Mouse (Mus musculus): ENCODE measurements at regions not wholly inside any gene's neighbourhood (a gene's known extent, or its start where the extent isn't known, plus 50 kb on each side); places are given as distances from the start of the nearest gene placed in this dataset.

DNA sequence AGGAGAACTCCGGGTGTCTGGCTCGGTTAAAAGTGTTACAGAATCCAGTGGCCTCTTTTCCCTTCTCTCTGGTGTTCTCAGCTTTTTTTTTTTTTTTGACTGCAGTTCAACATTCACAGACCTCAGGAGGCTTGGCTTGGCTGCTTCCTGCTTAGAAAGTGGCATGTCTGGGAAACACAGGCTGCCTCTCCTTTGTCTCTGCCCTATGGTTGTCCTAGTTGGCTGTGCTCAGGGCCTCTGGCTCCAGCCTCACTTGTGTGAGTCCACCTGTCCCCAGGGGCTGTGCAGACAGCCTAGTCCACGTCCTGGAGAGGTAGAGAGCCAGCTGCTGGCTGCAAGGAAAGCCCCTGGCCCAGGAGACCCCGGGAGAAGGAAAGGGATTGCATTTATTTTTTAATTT lies 212.3 kb upstream of the Rbfox1 start:
- peak; percentile 54 to 64 for DNase-seq

DNA sequence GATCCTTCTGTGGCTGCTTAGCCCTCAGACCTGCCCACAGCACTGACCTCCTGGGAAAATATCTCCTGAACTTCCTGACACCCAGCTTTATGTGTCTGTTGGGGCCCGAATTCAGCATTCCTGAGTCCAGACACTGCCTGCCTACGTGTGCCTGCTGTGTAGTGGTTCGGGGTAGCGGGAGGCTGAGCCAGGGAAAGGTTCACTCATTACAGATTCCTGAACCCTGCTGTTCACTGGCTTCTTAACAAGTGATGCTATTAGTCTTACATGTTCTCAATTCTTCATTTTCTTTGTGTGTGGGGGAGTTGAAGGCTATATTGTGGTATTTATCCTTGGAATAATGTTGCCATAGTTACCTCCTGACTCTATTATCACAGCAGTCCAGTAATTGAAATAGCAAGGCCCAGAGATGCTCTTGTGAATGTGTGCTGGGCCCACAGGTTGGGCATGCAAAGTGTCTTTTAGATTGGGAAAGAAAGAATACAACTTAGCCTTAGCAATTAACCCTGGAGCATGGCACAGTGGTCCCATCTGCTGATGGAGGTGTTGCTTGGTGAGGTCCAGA lies 216.7 kb upstream of the Rbfox1 start:
- no peak for DNase-seq

DNA sequence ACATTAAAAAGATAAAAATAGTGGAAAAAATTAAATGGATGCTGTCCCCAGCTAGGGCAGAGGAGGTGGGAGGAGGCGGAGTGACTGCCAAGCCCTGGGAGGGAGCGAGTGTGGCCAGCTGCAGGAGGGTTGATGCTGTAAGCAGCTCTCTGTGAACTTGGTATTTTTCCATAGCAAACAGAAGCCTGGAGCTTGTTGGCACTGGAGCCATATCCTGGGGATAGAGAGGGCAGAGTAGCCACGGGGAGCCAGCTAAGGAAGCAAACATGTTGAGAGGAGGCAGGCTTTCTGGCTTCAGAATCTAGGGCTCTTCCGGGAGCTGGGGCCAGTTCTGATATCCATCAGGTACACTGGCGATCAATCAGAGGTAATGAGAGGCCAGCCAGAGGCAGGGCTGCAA lies 223.2 kb upstream of the Rbfox1 start:
- DNase-seq: peak; percentile 49 to 59

DNA sequence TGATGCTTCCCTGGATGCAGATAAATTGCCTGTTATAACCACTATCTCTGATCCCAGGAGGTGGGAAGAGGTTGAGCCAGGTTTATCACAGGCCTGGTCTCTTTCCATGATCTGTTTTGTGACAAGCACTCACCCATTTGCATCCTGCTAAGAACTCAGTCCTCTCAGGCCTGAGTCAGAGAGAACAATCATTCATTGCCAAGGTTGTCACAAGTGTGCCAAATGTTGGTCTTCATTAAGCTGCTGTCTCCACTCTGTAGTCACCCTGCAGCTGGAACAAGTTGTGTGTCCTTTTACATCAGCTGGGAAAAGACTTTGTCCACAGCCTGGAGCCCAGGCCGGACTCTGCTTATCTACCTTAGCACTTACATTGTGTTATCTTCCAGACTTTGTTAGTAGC lies 233.6 kb upstream of the Rbfox1 start:
- DNase-seq: no peak

DNA sequence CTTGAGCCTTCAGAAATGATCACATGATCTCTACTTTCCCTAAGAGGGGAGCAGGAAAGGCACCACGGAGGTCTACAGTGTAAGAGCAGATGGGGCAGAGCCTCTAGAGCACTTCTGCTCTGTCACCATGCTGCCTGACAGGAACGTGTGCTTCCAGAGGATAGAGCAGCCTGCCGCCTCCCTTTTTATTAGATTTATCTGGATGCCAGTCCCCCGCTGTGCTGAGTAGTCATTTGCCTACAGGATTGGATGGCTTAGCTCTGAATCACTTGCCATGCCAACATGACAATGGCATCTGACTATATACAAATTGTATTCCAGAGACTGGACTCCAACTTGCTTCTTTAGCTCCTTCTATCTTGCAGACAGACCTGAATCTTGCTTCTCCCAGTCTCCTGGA lies 234.2 kb upstream of the Rbfox1 start:
- DNase-seq: no peak

DNA sequence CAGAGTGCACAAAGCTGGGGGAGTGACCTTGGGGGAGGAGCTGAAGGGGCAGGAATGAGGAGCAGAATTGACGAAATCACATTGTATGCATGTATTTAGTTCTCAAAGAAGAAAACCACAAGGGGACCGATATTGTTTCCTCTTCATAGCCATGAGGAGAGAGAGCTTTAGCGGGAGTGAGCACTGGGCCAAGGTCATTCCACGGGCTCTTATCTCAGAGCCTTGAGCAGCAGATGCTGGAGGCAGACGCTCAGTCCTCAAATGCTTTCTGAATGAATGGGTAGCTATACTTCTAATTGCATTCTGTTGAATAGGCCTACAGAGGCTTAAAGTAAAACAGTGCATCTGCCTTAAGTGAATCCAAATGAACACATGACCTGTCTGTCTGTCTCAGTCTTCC lies 245.2 kb upstream of the Rbfox1 start:
- DNase-seq: no peak

DNA sequence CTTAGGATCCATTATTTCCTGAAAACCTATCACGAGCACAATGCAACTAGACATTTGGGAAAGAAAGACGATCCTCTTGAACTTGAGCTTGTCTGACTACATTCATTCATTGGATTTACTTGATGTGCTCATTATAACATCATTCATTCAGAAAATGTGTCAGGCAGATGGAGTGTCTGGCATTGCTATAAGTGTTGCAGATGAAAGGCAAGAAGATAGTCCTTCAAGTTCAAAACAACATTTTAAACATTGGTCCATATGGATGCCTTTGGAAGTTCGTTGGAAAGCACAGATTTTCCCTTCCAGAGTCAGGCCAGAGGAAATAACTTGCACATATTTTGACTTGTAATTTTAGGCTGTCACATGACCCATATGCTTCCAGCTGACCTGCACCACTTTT lies 255.2 kb upstream of the Rbfox1 start:
- DNase-seq: no peak

DNA sequence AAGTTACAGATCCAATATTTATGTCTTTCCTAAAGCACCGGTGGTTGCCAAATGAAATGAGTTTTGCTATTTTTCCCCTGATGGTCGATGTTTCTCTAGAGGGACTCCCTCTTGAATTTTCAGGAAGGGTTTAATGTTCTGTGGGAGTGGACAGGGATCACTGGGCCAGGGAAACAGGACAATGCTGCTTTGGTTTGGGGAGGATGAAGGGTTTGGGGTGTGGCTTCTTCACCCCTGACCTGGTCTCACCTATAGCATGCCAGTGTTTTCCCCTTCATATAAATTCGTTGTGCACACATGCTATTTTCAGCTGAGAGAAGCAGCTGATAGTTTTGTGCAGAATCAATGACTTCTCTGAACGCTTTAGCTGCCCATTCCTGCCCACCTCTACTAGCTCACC lies 257.2 kb upstream of the Rbfox1 start:
- DNase-seq: no peak

DNA sequence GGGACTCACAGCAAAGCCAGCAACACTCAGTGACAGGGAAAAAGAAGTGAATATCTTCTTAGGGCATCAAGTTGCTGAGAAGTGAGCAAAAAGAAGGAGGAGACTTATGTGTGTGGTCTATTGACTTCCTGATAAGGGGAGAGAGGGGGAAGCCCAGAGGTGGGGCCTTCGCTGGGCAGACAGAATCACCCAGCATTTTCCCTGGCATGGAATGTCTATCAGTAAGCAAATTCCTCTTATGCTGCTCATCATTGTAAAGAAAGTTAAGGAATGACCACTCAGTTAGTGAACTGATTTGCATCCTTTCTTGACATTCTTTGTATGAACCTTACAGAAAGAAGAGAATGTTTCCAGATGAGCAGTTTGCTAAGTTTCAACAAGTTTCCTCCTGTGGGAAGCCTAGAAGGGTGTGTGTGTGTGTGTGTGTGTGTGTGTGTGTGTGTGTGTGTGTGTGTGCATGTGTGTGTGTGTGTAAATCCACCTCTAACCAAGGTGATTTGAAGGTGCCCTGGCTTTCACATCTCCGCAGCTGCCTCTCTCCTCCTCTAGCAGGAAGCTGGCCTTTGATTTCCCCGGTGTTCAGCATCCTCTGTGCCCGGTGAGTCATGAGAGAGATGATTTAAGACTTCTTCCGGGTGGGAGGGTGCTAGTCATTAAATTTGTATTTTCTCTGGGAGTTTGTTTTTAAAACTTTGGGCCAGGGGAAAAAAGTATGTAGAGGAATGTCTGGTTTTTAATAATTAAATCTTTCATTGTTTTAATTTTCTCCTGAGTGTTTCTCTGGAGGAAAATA lies 257.8 kb upstream of the Rbfox1 start:
- DNase-seq: no peak

DNA sequence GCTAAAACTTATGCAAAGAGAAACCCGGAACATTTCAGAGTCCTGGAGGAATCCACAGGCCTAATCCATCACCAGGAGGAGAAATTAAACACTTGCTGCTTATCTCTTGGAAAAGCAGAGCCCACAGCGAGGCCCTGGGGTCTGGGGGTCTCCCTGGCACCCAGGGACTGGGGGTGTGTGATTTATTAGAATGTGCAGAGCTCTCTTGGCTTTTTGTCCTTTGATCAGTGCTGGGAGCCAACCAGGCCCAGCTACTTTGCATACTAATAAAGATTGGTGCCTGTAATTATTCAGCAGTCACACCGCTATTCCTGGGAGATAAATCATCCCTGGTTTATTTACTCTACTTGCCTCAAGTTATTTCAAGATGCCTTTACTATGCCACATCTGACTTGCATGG lies 260.0 kb upstream of the Rbfox1 start:
- DNase-seq: no peak

DNA sequence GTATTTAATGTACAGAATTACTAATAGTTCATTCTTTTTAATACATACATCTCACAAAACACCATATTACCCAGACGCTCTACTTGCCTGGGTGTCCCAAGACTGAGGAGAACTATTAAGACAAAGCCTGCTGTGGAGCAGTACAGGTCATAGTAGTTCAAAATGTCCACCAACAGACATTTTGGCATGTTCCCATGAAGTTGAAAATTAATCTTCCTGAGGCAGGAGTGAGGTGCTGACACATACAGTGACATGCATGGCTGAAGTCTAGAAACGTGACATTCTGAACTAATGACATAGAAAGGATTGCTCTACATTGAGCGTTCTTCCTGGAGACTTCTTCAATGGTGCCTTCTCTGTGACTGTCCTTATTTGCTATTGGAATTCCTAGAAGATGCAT lies 264.6 kb upstream of the Rbfox1 start:
- no peak for DNase-seq

DNA sequence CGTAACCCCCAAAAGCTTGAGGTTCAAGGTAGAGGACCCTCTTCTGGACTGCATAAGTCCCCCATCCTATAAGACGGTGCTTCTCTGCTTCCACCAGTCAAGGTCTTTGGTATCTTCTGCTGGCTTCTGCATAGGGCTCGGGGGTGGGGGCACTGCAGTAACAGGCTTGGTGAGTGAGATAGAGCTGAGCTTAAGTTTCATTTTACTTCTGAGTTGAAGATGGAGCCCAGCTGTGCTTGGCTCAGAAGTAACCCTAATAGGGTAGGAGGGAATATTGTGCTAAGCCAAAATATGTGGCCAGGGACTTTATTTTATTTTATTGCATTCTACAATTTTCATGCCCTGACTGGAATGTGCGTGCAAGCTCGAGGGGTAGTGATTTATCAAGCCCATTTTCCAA lies 268.8 kb upstream of the Rbfox1 start:
- DNase-seq: no peak

DNA sequence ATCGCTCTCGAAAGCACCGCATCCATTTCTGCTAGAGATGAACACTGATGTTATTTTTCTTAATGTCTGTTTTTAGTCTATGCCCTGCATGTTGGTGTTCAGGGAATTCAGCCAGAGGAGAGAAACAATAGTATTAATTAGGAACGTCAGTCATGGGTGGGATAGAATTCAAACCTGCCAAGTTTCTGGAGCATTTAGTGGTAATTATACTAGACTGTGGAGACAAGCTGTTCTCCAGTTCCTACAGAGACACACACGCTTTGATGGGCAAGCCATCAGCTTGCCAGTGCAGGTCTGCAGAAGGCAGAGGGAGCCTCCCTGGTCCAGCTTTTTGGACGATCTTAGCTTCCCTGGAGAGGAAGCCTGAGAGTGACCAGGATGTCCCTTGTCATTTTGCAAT lies 289.8 kb upstream of the Rbfox1 start:
- DNase-seq: no peak

DNA sequence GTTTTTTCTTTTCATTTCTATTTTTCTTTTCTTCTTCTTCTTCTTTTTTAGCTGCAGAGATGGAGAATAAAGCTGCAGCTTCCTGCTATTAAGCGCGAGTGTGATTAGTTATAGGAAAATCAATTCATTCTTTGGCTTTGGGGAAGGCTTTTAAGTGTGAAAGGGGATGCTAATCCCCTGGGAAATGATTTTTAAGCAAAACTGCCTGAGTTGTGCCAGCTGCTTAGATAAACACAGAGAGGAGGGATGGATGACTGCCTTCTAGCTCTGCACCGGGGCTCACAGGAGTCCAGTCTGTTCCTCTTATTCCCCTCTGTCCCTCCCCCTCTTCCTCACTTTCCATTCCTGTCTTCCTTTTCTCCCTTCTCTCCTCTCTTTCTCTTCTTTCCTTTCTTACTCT lies 306.8 kb upstream of the Rbfox1 start:
- no peak for DNase-seq

DNA sequence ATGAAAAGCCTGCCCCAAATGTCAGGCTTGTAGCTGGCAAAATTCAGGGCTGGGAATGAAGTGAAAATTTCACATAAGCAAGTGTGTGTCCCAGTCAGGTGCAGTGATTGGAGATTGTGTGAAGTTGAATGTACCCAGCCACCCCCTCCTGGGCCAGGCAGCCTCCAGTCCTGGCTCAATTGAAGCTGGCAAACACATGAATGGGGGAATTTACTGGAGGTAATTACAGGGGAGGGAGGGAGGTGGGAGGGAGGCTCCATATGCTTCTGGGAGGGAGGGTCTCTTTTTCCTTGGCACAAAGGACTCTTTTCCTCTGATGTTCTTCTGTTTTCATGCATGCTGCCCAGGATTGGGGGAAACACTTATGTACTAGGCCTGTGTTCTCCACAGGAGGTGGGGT lies 312.4 kb upstream of the Rbfox1 start:
- DNase-seq: no peak

DNA sequence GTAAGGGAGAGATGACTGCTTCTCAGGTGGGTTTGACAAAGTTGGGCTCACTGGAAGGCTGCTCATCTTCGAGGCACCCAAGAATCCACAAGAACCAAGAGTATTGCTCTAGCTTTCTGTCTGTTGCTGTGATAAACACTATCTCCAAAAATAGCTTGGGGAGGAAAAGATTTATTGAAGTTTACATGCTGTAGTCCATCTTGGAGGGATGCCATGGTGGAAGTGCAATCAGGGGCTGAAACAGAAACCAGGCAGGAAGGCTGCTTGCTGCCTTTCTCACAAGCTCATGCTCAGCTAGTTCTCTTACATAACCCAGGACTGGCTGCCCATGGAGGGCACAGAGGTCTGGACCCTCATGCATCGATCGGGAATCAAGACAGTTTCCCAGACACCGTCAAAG lies 314.5 kb upstream of the Rbfox1 start:
- no peak for DNase-seq

DNA sequence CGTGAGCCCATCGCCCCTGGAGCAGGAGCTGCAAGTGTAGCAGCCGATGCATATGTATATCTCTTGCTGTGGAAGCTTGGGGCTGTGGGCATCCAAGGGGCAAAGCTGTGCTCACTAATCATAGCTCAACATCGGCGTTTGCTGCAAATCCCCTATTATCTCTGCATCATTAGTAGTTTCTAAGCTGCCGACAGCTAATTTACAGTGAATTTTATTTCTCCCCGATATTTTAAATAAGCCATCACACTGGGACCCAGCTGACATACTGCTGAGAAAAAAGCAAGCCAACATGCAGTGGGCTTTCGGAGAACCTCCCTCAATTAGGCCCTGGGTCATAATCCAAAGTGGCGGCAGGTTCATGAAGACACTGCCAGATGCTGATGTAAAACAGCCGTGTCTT lies 313.3 kb upstream of the Eef2kmt start:
- no peak for DNase-seq

DNA sequence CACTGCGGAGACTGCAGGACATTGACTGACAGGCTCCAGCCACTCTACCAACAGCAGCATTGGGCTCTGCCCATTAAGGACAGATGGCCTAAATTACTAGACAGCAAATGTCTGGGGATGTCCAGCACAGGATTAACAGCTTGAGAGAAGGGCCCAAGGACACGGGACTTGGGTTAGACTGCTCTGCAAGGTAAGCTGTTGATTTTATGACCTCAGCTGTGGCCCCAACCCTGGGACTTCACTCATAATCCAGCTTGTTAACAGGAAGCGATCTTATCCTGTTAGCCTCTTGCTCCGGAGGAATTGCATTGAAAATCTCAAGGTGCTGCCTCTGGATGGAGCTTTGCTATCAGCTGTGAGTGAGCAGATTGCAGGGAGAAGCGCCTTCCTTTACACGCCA lies 293.2 kb upstream of the Eef2kmt start:
- no peak for DNase-seq

DNA sequence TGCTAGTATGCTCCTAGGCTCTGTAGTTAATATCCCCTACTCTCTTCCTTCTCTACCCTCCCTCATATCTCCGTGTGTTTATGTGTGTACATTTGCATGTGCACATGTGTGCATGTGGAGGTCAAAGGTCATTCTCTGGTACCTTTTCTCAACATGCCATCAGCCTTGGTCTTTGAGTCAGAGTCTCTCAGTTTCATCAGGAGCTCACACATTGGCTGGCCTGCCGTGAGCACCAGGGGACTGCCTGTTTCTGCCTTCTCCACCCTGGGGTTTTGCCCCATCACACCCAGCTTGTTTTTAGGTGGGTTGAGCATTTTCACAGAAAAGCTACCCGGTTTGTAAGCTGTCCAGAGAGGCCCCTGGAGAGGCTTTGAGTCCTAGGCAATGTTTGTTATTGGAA lies 292.8 kb upstream of the Eef2kmt start:
- DNase-seq: no peak

DNA sequence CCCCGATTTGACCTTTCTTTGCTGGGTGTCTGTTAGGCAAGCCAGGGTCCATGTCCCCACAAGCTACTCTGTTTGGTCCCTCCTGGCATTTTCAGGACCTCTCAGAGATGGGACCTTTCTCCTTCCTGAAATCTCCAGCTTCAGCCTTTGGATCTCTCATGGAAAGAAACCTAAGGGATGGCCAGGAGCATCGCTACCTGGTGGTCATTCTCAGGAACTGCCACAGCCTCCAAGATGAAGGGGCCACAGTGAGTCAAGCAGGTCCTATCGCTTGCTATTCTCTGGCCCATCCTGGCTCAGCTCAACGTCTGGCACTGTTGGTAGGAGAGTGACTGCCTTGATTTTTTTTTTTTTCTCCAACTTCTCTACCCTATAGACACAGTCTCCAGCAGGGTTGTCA lies 291.0 kb upstream of the Eef2kmt start:
- DNase-seq: no peak

DNA sequence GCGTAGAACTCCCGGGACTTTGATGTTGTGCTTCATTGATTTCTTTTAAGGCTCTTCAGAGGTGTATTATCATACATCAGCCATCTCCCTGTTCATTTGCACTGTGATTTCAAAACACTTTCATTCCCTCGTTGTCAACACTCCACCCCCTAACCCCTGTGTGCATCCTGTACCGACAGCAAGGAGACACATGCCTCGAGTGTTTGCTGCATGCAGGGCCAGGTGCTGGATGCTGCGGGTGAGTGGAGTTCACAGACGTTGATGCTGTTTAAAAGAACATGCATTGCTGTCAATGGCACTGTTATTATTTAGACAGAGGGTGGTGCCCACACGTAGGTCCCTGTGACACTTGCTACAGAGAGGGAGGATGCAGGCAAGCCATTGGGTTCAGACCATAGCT lies 290.0 kb upstream of the Eef2kmt start:
- no peak for DNase-seq

DNA sequence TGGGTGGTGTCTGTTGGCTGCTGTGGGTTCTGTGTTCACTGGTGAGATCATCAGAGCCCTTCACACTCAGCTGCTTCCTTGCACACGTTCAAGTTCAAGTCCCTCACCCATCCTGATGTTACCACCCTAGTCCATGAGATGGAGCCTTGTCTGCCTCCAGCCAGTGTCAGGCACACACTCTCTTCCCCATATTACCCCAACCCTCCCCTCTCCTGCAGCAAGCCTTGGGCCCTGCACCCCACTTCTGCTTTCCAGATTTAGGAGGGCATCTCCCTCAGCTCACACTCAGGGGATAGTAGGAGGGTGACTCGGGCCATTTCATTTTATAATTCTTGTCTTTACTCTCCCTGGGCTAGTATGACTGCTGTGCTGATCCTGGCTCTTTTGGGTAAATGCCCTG lies 288.7 kb upstream of the Eef2kmt start:
- no peak for DNase-seq

DNA sequence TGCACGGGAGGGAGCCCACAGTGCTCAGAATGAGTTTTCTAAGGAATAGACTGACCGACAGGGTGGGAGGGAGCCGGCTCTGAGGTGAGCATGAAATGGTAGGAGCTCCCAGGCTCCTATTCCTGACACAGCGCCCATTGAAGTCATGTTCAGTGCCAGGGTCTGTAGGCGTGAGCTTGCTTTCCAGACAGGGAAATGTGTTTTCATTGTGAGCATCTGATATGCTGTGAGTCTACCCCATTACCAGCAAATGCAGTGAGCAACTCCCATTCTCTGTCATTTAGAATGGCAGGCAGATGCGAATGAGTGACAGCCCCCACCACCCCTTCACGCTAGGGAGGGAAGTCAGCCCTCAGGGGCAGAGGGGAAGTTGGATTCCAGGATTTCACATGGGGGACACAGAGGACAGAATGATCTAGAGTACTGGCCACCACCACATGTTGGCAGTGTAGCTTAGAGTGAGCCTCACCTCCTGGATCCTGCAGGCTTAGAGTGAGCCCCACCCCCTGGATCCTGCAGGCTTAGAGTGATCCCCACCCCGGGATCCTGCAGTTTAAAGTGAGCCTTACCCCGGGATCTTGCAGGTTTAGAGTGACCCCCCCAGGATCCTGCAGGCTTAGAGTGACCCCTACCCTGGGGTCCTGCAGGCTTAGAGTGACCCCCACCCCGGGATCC lies 283.2 kb upstream of the Eef2kmt start:
- DNase-seq: no peak
